Mouse (Mus musculus): ENCODE measurements around the gene Gm11444.
A peak's percentile ranks its signal among the peaks of the same experiment; 100 is the strongest.

Gm11444 gene

GRCm38 (mm10) chr11:85850233-85850632, at the start of gene Gm11444:
TSS of gene Gm11444 (minus strand) at chr11:85850333.
- no peak for DNase-seq

- DNase-seq = no peak
Observed at GRCm38 (mm10) chr11:85896335-85896985, 46.3 kb upstream of the Gm11444 start.

- no peak for DNase-seq
Observed at GRCm38 (mm10) chr11:85894731-85895545, 44.8 kb upstream of the Gm11444 start.

GRCm38 (mm10) chr11:85894136-85894530, 44.0 kb upstream of the Gm11444 start:
- no peak for DNase-seq

- no peak for DNase-seq
Observed at GRCm38 (mm10) chr11:85893400-85894135, 43.4 kb upstream of the Gm11444 start.

- no peak for DNase-seq
Observed at GRCm38 (mm10) chr11:85892771-85893170, 42.6 kb upstream of the Gm11444 start.

GRCm38 (mm10) chr11:85891692-85892040, 41.5 kb upstream of the Gm11444 start:
- no peak for DNase-seq

GRCm38 (mm10) chr11:85891010-85891691, 41.0 kb upstream of the Gm11444 start:
- no peak for DNase-seq

GRCm38 (mm10) chr11:85890563-85890845, 40.4 kb upstream of the Gm11444 start:
- peak in 1 of 2 experiments; percentile 19 for DNase-seq

GRCm38 (mm10) chr11:85889730-85890562, 39.8 kb upstream of the Gm11444 start:
- DNase-seq = no peak

- no peak for DNase-seq
Observed at GRCm38 (mm10) chr11:85889056-85889729, 39.1 kb upstream of the Gm11444 start.

GRCm38 (mm10) chr11:85888451-85888961, 38.4 kb upstream of the Gm11444 start:
- DNase-seq = no peak

GRCm38 (mm10) chr11:85887801-85888450, 37.8 kb upstream of the Gm11444 start:
- no peak for DNase-seq

- no peak for DNase-seq
Observed at GRCm38 (mm10) chr11:85887273-85887672, 37.1 kb upstream of the Gm11444 start.

- DNase-seq = no peak
Observed at GRCm38 (mm10) chr11:85886429-85886785, 36.3 kb upstream of the Gm11444 start.

GRCm38 (mm10) chr11:85885665-85886428, 35.7 kb upstream of the Gm11444 start, which contains the start of gene Tbx4:
TSS of gene Tbx4 (plus strand) at chr11:85886422.
- no peak for DNase-seq

GRCm38 (mm10) chr11:85884498-85884897, 34.4 kb upstream of the Gm11444 start:
- no peak for DNase-seq

- DNase-seq = no peak
Observed at GRCm38 (mm10) chr11:85876059-85876788, 26.1 kb upstream of the Gm11444 start.

- DNase-seq = no peak
Observed at GRCm38 (mm10) chr11:85864363-85864762, 14.2 kb upstream of the Gm11444 start.

Data from cerebellum, adult 18-20 months (tissue).